Mouse (Mus musculus) erythroid progenitor cell, adult 5-6 weeks (primary cell): ENCODE results near the gene Rhbdl3. TPM values are rescaled to one million over a fixed set of nuclear protein-coding genes. Genes with fewer than 3 reads are reported as not detected.
"Not testable (repeated sequence)": the region's sequence is repeated elsewhere in the genome, so short reads cannot be mapped to it uniquely, and the experiment has no call there.

Source experiments
- ATAC-seq: replicated peaks from 2 replicates; pipeline ENCODE4 v1.8.0; 2016; ENCODE audit warnings: moderate number of reproducible peaks, mild to moderate bottlenecking, moderate TSS enrichment, inconsistent platforms; ENCODE audit not compliant: poor library complexity, low FRiP score, severe bottlenecking
- total RNA-seq, 2 experiments: library from RNA; stranded (forward) in 1 of 2; stranded (reverse) in 1 of 2; fragments of 150-400 nt in 1 of 2; fragments of 186-747, 209-891 nt in 1 of 2; gene quantifications; 2 replicates each; pipeline versions ENCODE4 v1.2.3 to v1.2.4; 2015 to 2017; ENCODE audit warnings: low replicate concordance in 2 of 2

Rhbdl3 gene
- total RNA-seq, 2 experiments from 2014 or later, result not detected

- ATAC-seq, result no peak
Measured at GRCm38 (mm10) chr11:80311271-80311670, 10.6 kb downstream of the Rhbdl3 start.

GRCm38 (mm10) chr11:80312049-80312448 is 11.3 kb downstream of the Rhbdl3 start:
- ATAC-seq, result no peak

DNA sequence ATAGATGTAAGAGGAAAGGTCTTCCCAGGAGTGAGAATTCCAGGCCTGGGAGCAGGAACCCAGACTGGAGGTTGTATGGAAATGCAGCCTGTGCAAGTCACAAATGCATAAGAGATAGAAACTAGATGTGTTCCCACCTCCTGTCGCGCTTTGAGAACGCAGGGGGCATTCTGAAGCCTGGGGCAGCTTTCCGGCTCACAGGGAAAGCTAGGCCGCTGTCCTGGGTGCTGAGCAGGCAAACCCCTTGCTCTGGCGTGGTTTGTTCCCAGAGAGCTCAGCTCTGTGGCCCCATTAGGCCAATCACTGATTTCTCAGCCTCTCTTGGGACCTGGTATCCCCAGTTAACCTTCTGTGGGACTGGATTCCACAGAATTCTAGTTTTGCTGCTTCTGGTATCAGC is 11.9 kb downstream of the Rhbdl3 start:
- ATAC-seq, result no peak

DNA sequence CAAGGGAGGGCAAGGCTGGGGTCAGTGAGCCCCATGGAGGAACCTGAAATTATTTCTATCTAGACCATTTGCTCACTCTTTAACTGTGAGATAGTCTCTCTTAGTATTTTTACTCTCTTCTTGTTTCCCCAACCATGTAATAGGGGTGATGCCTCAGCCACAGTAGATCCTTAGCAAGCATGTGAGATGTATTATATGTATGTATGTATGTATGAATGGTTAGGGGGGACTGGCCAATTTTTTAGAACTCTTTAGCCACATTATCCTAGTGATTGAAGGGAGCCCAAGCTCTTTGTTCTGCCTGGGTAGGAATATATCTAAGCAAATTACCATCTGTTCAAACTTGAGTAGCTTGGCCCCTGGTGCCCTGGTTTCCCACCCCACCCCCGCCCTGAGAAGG is 12.8 kb downstream of the Rhbdl3 start:
- ATAC-seq, result no peak

- ATAC-seq, result no peak
Measured at GRCm38 (mm10) chr11:80313944-80314343, 13.2 kb downstream of the Rhbdl3 start.

DNA sequence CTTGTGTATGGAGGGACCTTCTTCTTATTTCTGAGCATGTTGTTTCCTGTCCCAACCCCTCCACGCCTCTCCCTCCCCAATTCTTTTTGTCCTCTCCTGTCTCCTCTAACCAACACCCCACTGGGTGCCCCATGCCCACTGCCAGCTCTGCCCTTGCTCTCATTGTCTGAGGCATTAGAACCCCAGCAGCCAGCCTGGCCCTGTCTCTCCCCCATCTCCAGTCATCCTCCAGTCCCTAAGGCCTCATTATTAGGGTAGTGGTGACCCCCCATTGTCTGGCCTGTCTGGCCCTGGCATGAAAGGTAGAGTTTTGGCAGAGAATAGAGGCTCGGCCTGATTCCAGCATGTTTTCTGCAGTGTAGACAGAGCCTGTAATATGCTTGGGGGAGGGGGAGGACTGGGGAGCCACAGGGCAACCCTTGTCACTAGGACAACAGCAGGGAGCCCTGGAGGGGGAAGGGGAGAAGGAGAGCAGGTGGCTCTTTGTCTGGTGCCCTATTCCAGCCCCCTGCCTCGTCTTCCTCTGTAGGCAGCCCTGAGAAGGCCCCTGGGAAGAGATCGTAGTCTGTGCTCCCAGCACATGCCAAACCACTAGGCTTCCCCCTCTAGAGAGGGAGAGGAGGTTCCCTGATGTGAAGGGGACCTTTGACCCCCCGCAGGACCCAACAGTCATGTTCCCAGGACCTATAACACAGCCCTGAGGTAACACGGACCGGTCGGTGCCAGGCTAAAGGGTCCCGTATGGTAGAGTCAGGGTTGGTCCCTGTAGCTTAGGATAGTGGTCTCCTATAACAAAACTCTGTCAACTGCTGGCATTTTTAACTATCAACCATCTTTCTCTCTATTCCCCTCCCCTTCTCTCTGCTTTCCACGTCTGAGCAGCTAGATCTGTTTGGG is 15.3 kb downstream of the Rhbdl3 start:
- ATAC-seq, result 0 out of 2 replicates have a peak, but pooled peaks have one; percentile 17

DNA sequence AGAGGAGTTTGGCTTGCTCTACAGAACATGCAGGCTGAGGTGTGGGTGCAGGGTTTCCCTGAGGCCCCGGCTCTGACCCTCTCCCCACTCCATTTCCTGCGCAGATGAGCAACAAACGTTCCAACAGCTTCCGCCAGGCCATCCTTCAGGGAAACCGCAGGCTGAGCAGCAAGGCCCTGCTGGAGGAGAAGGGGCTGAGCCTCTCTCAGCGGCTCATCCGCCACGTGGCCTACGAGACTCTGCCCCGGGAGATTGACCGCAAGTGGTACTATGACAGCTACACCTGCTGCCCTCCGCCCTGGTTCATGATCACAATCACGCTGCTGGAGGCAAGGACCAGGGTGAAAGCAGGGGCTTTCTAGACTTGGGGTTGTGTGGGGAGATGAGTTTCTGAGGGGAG is 22.5 kb downstream of the Rhbdl3 start:
- ATAC-seq, result no peak

DNA sequence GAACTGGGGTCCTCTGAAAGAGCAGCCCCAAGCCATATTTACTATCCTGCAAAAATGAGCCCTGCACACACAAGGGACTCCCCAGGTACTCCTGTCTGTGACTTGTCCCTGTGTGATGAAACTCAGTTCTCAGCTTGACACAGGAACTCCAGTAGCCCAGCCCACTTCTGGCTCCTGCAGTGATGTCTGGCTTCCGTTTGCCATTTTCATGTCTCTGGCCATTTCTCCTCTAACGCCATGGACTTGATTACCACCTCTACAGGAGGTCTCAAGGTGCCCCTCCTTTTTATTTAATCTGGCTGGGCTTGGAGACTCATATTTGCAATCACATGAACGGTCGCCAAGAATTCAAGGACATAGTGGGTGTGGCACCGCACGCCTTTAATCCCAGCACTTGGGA is 23.9 kb downstream of the Rhbdl3 start:
- ATAC-seq, result no peak

DNA sequence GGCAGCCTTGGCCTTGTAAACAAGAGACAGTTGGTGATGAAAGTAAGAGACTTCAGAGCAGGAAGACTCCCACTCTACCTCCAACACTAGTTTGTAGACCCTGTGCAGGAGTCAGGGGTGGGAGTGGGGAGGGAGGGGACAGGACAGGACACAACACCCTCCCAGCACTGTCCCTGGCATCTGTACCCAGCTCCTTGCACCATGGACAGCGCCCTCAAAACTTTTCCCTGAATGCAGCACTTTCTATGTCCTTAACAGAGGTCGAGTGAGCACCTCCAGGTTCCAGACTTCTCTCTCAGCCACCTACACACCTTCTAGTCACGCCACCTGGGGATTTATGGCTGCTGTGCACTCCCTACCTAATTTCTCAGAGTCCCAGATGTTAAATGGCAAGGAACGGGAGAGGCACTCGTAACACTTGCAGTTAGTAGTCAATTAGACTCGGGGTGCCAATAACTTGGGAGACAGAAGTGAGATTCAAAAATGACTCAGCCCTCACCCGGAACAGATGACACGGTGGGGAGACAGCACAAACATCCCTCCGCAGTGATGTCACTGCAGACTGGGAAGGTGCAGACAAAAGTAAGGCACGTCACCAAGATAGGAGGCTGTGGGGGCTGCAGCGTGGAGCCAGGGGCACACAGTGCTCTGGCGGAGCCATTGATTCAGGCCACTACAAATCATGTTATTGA is 32.1 kb downstream of the Rhbdl3 start:
- no peak for ATAC-seq

GRCm38 (mm10) chr11:80335609-80336350 is 35.1 kb downstream of the Rhbdl3 start:
- ATAC-seq, result no peak

- no peak for ATAC-seq
Measured at GRCm38 (mm10) chr11:80336351-80336730, 35.6 kb downstream of the Rhbdl3 start.

GRCm38 (mm10) chr11:80342482-80342881 is 41.8 kb downstream of the Rhbdl3 start:
- no peak for ATAC-seq

DNA sequence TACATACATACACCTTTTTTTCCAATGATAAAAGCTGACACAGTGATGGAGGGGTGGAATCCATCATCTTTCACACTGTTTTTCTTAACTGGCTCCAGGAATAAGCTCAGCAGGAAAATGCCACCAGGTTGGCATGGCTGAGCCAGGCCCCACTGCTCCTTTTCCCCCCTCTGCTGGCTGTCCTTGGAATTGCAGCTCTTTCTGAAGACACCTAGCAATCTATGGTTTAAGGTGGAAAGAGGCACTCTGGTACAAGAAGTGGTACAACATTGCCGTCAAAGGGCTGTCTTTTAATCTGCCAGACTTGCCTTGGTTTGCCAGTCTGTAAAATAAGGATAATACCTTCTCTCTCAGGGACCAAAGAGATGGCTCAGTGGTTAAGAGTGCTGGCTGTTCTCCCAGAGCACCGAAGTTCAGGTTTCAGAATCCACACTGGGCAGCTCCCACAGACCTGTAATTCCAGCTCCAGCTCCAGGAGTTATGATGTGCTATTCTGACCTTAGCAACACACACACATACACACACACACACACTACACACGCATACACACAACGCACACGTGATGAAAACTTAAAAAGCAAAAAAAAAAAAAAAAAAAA is 51.2 kb downstream of the Rhbdl3 start:
- ATAC-seq, result peak; percentile 91

DNA sequence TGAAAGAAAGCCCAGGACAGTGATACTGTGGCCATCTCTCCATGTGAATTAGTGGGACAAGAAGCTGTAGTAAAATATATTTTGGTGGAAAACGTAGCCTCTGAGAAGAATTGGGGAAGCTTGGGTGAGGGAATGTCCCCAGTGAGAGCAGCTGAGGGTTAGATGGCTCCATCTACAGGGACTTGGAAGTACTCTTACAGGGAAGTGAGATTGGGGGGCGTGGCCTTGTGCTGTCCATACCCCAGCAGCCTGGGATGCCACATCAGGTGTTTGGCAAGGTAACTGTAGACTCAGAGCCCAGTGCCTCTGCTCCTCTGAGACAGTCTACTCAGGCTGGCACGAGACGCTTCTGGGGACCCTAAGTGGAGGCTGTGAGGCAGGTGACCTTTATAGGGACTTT is 54.1 kb downstream of the Rhbdl3 start:
- ATAC-seq, result no peak

- no peak for ATAC-seq
Measured at GRCm38 (mm10) chr11:80368949-80369348, 68.2 kb downstream of the Rhbdl3 start.

GRCm38 (mm10) chr11:80376651-80377050 is 75.9 kb downstream of the Rhbdl3 start:
- no peak for ATAC-seq

GRCm38 (mm10) chr11:80377712-80378451 is 77.2 kb downstream of the Rhbdl3 start, which contains the start of gene 5730455P16Rik:
5730455P16Rik (minus strand) TSS chr11:80378034.
- ATAC-seq, result peak; percentile 89

DNA sequence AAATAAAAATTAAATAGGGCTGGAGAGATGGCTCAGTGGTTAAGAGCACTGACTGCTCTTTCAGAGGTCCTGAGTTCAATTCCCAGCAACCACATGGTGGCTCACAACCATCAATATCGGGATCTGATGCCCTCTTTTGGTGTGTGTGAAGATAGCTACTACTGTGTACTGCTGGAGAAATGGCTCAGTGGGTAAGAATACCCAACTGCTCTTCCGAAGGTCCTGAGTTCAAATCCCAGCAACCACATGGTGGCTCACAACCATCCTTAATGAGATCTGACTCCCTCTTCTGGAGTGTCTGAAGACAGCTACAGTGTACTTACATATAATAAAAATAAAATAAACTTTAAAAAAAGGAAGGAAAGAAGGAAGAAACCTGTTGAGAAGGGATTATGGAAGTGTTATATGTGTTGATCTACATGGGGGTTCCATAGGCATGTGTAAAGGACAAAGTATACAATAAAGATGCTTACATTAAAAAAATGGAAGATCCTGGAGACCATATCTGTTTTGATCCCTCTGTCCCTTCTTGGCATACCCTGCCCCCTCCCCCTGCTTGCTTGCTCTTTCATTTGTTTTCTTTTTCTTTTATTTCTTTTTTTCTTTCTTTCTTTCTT is 77.8 kb downstream of the Rhbdl3 start:
- ATAC-seq, result not testable (repeated sequence)

DNA sequence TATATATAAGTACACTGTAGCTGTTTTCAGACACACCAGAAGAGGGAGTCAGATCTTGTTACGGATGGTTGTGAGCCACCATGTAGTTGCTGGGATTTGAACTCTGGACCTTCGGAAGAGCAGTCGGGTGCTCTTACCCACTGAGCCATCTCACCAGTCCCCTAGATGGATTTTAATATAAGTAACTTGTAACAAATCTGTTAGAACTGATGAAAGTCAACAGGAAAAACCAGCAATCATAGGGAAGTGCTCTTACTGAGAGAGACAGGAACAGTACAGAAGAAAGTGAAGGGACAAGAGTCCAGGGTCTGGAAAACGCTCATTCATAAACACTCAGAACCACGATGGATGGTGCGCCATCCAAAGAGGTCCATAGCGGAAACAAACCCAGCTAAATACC is 78.5 kb downstream of the Rhbdl3 start:
- ATAC-seq, result not testable (repeated sequence)
